Mouse (Mus musculus): Measurements from ENCODE around the gene Csrnp1.
A peak's percentile ranks its signal among the peaks of the same experiment; 100 is the strongest.

Gene Csrnp1

GRCm38 (mm10) chr9:119941407-119941806 is 43.1 kb downstream of the Csrnp1 start:
- no peak for DNase-seq

GRCm38 (mm10) chr9:119939646-119940045 is 44.8 kb downstream of the Csrnp1 start:
- no peak for DNase-seq

GRCm38 (mm10) chr9:119938496-119938895 is 46.0 kb downstream of the Csrnp1 start:
- DNase-seq, result no peak

- peak; percentile 98 for DNase-seq
Measured at GRCm38 (mm10) chr9:119937005-119937773, 47.3 kb downstream of the Csrnp1 start, which contains the start of the genes Gorasp1 and Ttc21a. Gene Gorasp1, minus strand, starts transcription at chr9:119937565. Gene Ttc21a, plus strand, starts transcription at chr9:119937606.

- no peak for DNase-seq
Measured at GRCm38 (mm10) chr9:119933675-119934074, 50.8 kb downstream of the Csrnp1 start.

- no peak for DNase-seq
Measured at GRCm38 (mm10) chr9:119932358-119932757, 52.1 kb downstream of the Csrnp1 start.

- DNase-seq, result peak; percentile 53 to 65
Measured at GRCm38 (mm10) chr9:119926497-119926896, 58.0 kb downstream of the Csrnp1 start.

- no peak for DNase-seq
Measured at GRCm38 (mm10) chr9:119925729-119926128, 58.7 kb downstream of the Csrnp1 start.

- DNase-seq, result no peak
Measured at GRCm38 (mm10) chr9:119925120-119925657, 59.3 kb downstream of the Csrnp1 start.

- DNase-seq, result no peak
Measured at GRCm38 (mm10) chr9:119923462-119923861, 61.0 kb downstream of the Csrnp1 start.

Data from kidney, postnatal 4 days (tissue).